ENCODE assay signal across 20 mouse cellular contexts in the genomic region with DNA sequence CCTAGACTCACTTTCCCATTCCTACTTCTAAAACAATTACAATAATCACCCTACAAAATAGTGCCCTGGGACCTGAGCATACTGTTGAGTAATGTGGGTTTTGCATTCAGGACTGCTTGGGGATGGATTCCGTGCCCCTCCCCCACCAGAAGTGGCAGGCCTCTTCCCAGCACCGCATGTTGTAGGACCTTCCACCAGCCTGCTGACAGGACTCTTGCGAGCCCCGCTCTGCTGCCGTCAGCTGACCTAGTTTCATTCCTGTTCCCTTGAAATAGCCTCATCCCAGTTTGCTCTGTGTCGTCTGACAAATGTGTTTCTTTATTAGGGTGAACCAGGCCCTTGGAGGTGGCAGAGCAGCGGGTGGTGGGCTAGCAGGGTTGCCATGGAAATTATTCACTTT.
DNase-seq lines count a peak whose midpoint lies in the region; ATAC-seq and TF ChIP-seq lines count a peak whose summit lies in the region.
"Had no signal": no experiment of that assay in that cellular context is flagged by ENCODE, and none has a peak within 500 bp of the region (broad histone marks: within the 10 kb centered on the region; RNA-seq: fewer than 3 reads in every experiment).

No protein-coding gene starts in this region.

- H3K36me3 ChIP-seq in midbrain, embryonic 13.5 days, result no peaks in the 10 kb centered on the region
- H3K36me3 ChIP-seq: embryonic facial prominence, embryonic 10.5 days; forebrain, embryonic 15.5 days; G1E; heart, embryonic 15.5 days; limb, embryonic 10.5 days had no signal

- WGBS in midbrain, embryonic 13.5 days, result 38% methylated on average over 7 of the region's 7 CpGs

- H3K4me1 ChIP-seq in midbrain, embryonic 13.5 days (replicated peaks), result peaks cover 16% of the 10 kb centered on the region
- H3K4me1 ChIP-seq: heart, embryonic 15.5 days; limb, embryonic 10.5 days had no signal

- H3K4me3 ChIP-seq in midbrain, embryonic 13.5 days (replicated peaks), result no peak overlapping the region
- H3K4me3 ChIP-seq in layer of hippocampus, adult 2 months, result no peak overlapping the region
- H3K4me3 ChIP-seq: embryonic facial prominence, embryonic 10.5 days; forebrain, embryonic 15.5 days; heart, embryonic 15.5 days; left cerebral cortex, adult 2 months; limb, embryonic 10.5 days had no signal

- H3K9me3 ChIP-seq in midbrain, embryonic 13.5 days, result no peaks in the 10 kb centered on the region
- H3K9me3 ChIP-seq: embryonic facial prominence, embryonic 10.5 days; forebrain, embryonic 15.5 days; heart, embryonic 15.5 days; limb, embryonic 10.5 days had no signal

- peak; percentile 18 for DNase-seq in embryo, embryonic 11 days
- DNase-seq in embryo, embryonic 9.5 days (ENCODE audit: extremely low spot score), result no peak
- peak; percentile 33 for DNase-seq in right cerebral cortex, postnatal 4 days
- no peak for DNase-seq in right cerebral cortex, postnatal 36 days (ENCODE audit: low spot score in 2 of 2)
- no peak for DNase-seq in layer of hippocampus, postnatal 25 days (ENCODE audit: extremely low spot score in 1 of 2, low spot score in 1 of 2)
- no peak for DNase-seq in layer of hippocampus, adult 2 months (ENCODE audit: low spot score in 2 of 2)
- DNase-seq: heart, adult 18-20 months; lung, embryonic 14.5 days; thymus, postnatal 14 days had no signal

- H3K27me3 ChIP-seq in midbrain, embryonic 13.5 days, result no peaks in the 10 kb centered on the region
- H3K27me3 ChIP-seq: forebrain, embryonic 15.5 days; heart, embryonic 15.5 days had no signal

- no peak overlapping the region for H3K9ac ChIP-seq in midbrain, embryonic 13.5 days (replicated peaks)
- H3K9ac ChIP-seq: forebrain, embryonic 15.5 days; heart, embryonic 15.5 days; lung, embryonic 14.5 days had no signal

- H3K4me2 ChIP-seq in midbrain, embryonic 13.5 days (replicated peaks), result no peak overlapping the region
- H3K4me2 ChIP-seq: forebrain, embryonic 15.5 days; heart, embryonic 15.5 days; liver, embryonic 11.5 days; lung, embryonic 14.5 days had no signal

- no peak for TF ChIP-seq CTCF in layer of hippocampus, adult 2 months (conservative IDR thresholded peaks at IDR 0.05)

- ATAC-seq in midbrain, embryonic 13.5 days, result 0 out of 2 replicates have a peak, but pooled peaks have one; percentile 53
- ATAC-seq: forebrain, embryonic 15.5 days; intestine, postnatal 0 days had no signal

- no peak overlapping the region for H3K27ac ChIP-seq in midbrain, embryonic 13.5 days
- H3K27ac ChIP-seq in layer of hippocampus, adult 2 months, result no peak overlapping the region
- H3K27ac ChIP-seq: embryonic facial prominence, embryonic 10.5 days; forebrain, embryonic 15.5 days; heart, embryonic 15.5 days; kidney, postnatal 0 days; left cerebral cortex, adult 2 months; limb, embryonic 10.5 days; macrophage had no signal

Comparison
In these comparisons a context has a peak if more than half of its experiments do, and no peak if none do; other contexts are left out.
1. DNase-seq: peak in embryo, embryonic 11 days (single experiment) and right cerebral cortex, postnatal 4 days (single experiment); none in embryo, embryonic 9.5 days (single experiment), right cerebral cortex, postnatal 36 days (0 of 2), layer of hippocampus, postnatal 25 days (0 of 2) and layer of hippocampus, adult 2 months (0 of 2).